Mouse (Mus musculus): ENCODE measurements around the gene Sun2.

Gene Sun2

GRCm38 (mm10) chr15:79725190-79725789, 17.0 kb downstream of the Sun2 start:
- no peak for DNase-seq (ENCODE audit: low read depth, low spot score)

GRCm38 (mm10) chr15:79723439-79723838, 18.9 kb downstream of the Sun2 start:
- no peak for DNase-seq (ENCODE audit: low read depth, low spot score)

- no peak for DNase-seq (ENCODE audit: low read depth, low spot score)
Observed at GRCm38 (mm10) chr15:79720796-79721195, 21.5 kb downstream of the Sun2 start.

- DNase-seq (ENCODE audit: low read depth, low spot score): no peak
Observed at GRCm38 (mm10) chr15:79720267-79720666, 22.1 kb downstream of the Sun2 start.

- no peak for DNase-seq (ENCODE audit: low read depth, low spot score)
Observed at GRCm38 (mm10) chr15:79716710-79717109, 25.6 kb downstream of the Sun2 start.

- no peak for DNase-seq (ENCODE audit: low read depth, low spot score)
Observed at GRCm38 (mm10) chr15:79715646-79716045, 26.7 kb downstream of the Sun2 start.

GRCm38 (mm10) chr15:79708229-79708822, 34.0 kb downstream of the Sun2 start:
- DNase-seq (ENCODE audit: low read depth, low spot score): no peak

- no peak for DNase-seq (ENCODE audit: low read depth, low spot score)
Observed at GRCm38 (mm10) chr15:79706603-79707214, 35.6 kb downstream of the Sun2 start.

GRCm38 (mm10) chr15:79697558-79698187, 44.7 kb downstream of the Sun2 start:
- no peak for DNase-seq (ENCODE audit: low read depth, low spot score)

GRCm38 (mm10) chr15:79697011-79697410, 45.3 kb downstream of the Sun2 start:
- no peak for DNase-seq (ENCODE audit: low read depth, low spot score)

GRCm38 (mm10) chr15:79696508-79696907, 45.8 kb downstream of the Sun2 start:
- DNase-seq (ENCODE audit: low read depth, low spot score): no peak

- no peak for DNase-seq (ENCODE audit: low read depth, low spot score)
Observed at GRCm38 (mm10) chr15:79695516-79695915, 46.8 kb downstream of the Sun2 start.

- no peak for DNase-seq (ENCODE audit: low read depth, low spot score)
Observed at GRCm38 (mm10) chr15:79694512-79694911, 47.8 kb downstream of the Sun2 start.

GRCm38 (mm10) chr15:79693740-79694139, 48.6 kb downstream of the Sun2 start:
- DNase-seq (ENCODE audit: low read depth, low spot score): no peak

GRCm38 (mm10) chr15:79692334-79692733, 50.0 kb downstream of the Sun2 start:
- no peak for DNase-seq (ENCODE audit: low read depth, low spot score)

GRCm38 (mm10) chr15:79691023-79691508, 51.3 kb downstream of the Sun2 start:
- no peak for DNase-seq (ENCODE audit: low read depth, low spot score)

GRCm38 (mm10) chr15:79690426-79691022, 51.8 kb downstream of the Sun2 start, which contains the start of gene Gtpbp1:
Gene Gtpbp1, plus strand, starts transcription at chr15:79690845.
- peak; percentile 99 for DNase-seq (ENCODE audit: low read depth, low spot score)

GRCm38 (mm10) chr15:79689662-79690425, 52.5 kb downstream of the Sun2 start:
- no peak for DNase-seq (ENCODE audit: low read depth, low spot score)

GRCm38 (mm10) chr15:79688268-79688956, 53.9 kb downstream of the Sun2 start:
- no peak for DNase-seq (ENCODE audit: low read depth, low spot score)

- DNase-seq (ENCODE audit: low read depth, low spot score): peak; percentile 83
Observed at GRCm38 (mm10) chr15:79687646-79688267, 54.6 kb downstream of the Sun2 start, which contains the start of gene Josd1. Gene Josd1, minus strand, starts transcription at chr15:79687919.

All from brain, embryonic 18.5 days (tissue).